Mouse (Mus musculus): ENCODE measurements around the gene Olfr74. TPM values are rescaled to one million over a fixed set of nuclear protein-coding genes. Genes with fewer than 3 reads are reported as not detected.
"Not testable (repeated sequence)": the region's sequence is repeated elsewhere in the genome, so short reads cannot be mapped to it uniquely, and the experiment has no call there.

The Olfr74 gene
- not detected for total RNA-seq (2021)
- long read RNA-seq, result 0 reads

DNA sequence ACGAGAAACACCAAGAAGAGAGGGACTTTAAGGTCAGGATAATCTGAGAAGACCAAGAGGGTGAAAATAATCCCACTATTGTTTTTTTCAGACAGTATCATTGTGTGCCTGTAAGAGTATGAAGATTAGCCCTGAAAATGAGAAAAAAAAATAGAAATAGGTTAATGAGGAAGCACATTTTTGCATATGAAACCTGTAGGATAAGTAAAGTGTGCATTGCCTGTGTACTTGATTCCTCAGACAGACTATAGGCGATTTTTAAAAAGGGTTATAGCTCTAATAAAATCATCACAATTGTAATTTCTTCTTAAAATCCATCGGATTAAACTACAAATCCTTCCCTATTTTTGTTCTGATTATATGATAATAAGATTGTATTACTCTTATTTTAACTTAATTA, at the start of gene Olfr74:
TSS of gene Olfr74 (minus strand) at position 101 of the 400 bp plus-strand sequence.
- DNase-seq (ENCODE audit: low spot score in 2 of 2), result no peak

DNA sequence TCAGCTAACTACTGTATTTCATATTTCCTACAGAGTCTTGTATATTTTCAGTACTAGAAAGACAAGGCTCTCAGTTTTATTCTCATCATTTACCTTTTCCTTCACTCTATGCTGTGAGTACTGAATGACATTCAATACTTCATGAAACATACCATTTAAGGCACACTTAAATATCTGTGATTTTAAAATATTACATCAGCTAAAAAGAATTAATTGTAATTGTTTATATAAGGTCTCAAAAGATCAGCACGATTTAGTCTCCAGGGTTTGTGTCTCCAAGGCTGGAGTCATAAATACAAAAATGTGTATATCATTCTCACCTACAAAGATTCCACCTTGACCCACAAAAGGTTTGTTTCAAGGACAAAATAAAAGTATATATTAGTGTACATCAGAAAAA, 48.0 kb upstream of the Olfr74 start, which contains the start of gene Olfr1161:
TSS of gene Olfr1161 (plus strand) at position 301 of the 400 bp plus-strand sequence.
- DNase-seq (ENCODE audit: low spot score in 2 of 2), result not testable (repeated sequence)

DNA sequence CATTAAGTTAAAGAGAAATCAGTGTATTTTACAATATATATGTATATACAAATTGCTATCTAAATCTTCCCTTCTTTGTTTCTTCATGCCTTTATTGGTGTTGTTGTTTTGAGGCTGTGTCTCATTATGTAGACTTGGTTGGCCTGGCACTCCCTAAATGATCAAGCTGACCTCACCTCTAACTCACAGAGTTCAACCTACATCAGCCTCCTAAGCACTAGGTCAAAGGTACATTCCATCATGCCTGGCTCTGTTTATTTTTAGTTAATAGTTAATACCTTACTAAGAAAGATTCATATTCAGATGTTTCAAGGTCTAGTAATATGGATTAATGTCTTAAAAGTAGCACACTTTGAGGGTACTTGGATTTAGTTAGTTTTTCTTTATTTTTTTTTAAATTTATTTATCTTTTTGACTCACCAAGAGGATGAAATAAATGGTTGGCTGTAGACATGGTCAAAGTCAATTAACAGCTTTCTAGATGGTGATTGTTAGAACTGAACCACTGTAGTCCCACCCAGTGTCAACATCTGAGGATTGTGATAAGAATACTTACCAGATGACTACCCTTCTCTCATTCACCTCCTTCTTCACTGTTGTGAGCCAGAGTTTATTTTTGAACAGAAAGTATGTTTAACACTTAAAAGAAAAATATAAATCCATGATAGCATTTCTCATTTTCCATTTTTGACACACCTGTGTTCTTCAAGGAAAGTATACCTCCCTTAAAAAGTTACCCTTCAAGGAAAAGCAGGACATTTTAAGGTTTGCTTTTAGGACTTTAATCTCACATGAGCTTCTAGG, 33.3 kb upstream of the Olfr74 start, which contains the start of gene Olfr1160:
TSS of gene Olfr1160 (minus strand) at position 754 of the 804 bp plus-strand sequence.
- no peak for DNase-seq (ENCODE audit: low spot score in 2 of 2)

DNA sequence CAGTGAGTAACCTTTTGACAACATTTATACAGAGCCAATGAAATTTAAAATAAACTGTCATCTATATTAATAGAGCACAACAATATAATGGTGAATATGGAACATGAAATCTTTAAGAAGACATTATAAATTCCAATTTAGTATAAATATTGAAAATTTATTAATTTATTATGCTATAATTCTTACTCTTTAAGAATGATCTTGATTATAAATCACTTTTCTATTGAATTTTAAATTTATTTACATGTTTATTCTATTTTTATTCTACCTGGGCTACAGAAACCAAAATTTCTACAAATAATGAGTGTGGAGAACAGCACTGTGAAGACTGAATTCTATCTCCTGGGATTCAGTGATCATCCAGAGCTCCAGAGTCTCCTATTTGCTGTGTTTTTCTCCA, 15.3 kb upstream of the Olfr74 start, which contains the start of gene Olfr1158:
TSS of gene Olfr1158 (plus strand) at position 301 of the 400 bp plus-strand sequence.
- no peak for DNase-seq (ENCODE audit: low spot score in 2 of 2)

DNA sequence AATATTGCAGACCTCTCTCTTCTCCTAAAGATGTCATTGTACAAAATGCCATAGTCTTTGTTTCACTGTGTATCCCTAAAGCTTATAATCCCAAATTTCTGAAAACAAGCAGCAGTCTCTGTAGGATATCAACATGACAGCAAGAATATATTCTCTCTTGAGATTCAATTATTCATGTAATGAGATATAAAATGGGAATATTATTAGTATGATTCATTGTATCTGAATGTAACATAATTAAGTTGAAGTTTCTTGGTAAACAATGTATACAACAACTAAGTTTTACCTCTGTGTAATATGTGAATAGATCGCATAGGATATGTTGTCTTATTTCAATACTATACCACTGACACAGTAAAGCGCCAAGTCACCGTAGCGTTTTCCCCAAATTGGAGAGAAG, 6.3 kb downstream of the Olfr74 start, which contains the start of gene Olfr1157:
TSS of gene Olfr1157 (minus strand) at position 101 of the 400 bp plus-strand sequence.
- DNase-seq (ENCODE audit: low spot score in 2 of 2), result no peak

DNA sequence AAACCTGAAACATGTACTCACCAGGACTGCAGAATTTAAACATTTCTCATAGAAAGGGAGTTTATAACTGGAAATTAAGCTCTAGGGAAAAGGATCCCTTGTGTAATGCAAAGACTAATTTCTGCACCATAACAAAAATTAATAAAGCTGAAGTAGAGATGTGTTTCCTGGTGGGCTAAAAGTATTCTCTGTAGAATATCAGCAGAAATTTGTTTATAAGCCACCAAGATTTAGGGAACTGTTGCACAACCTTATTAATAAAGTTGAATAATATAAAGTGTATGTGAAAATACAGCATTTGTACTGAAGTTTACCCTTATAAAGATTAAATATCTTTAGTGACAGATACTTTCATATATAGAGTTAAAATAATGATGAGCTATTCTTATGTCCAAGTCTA, 21.5 kb downstream of the Olfr74 start, which contains the start of gene Olfr1156:
TSS of gene Olfr1156 (minus strand) at position 101 of the 400 bp plus-strand sequence.
- DNase-seq (ENCODE audit: low spot score in 2 of 2), result no peak

DNA sequence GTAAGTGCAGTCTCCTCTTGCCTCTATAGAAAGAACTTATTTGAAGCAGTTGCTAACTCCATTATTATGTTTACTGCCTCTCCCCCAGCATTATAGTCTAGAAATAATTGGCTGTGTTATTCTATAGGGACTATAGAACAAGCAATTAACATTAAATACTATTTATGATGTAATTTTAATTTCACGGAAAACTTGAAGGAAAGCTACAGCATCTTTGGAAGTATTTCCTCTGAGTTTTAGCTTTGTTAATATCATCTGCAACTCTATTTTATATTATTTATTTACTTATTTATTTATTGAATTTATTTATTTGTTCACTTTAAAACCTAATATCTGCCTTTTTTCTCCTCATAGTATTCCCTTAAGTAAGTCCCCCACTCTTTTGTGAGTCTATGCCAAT, 29.4 kb downstream of the Olfr74 start, which contains the start of gene Olfr1155:
TSS of gene Olfr1155 (minus strand) at position 101 of the 400 bp plus-strand sequence.
- DNase-seq (ENCODE audit: low spot score in 2 of 2), result no peak

Other genes starting within 250 kb of the Olfr74 start
- gene Olfr1138, start 234.7 kb downstream of the Olfr74 start, total RNA-seq (2021), result not detected
- not detected for gene Olfr1140, start 230.9 kb downstream of the Olfr74 start, total RNA-seq (2021)
- not detected for gene Olfr1141, start 220.7 kb downstream of the Olfr74 start, total RNA-seq (2021)
- gene Olfr152, start 195.2 kb downstream of the Olfr74 start, total RNA-seq (2021), result not detected
- gene Olfr1143, start 174.1 kb downstream of the Olfr74 start, total RNA-seq (2021), result not detected
- not detected for gene Olfr1145, start 164.8 kb downstream of the Olfr74 start, total RNA-seq (2021)
- not detected for gene Olfr1148, start 144.1 kb downstream of the Olfr74 start, total RNA-seq (2021)
- not detected for gene Olfr1150-ps1, start 130.7 kb downstream of the Olfr74 start, total RNA-seq (2021)
- gene Olfr1151, start 118.8 kb downstream of the Olfr74 start, total RNA-seq (2021), result not detected
- not detected for gene Olfr1152, start 108.2 kb downstream of the Olfr74 start, total RNA-seq (2021)
- gene Olfr1153, start 79.7 kb downstream of the Olfr74 start, total RNA-seq (2021), result not detected
- not detected for gene Olfr1154, start 69.5 kb downstream of the Olfr74 start, total RNA-seq (2021)
- gene Olfr1155, start 29.5 kb downstream of the Olfr74 start, total RNA-seq (2021), result not detected
- under 1 TPM in 1 of 2 experiments, not detected in 1; 0.10 TPM for gene Olfr1156, start 21.6 kb downstream of the Olfr74 start, total RNA-seq (2021)
- not detected for gene Olfr1157, start 6.4 kb downstream of the Olfr74 start, total RNA-seq (2021)
- gene Olfr1158, start 15.4 kb upstream of the Olfr74 start, total RNA-seq (2021), result not detected
- not detected for gene Olfr1160, start 33.6 kb upstream of the Olfr74 start, total RNA-seq (2021)
- not detected for gene Olfr1161, start 48.1 kb upstream of the Olfr74 start, total RNA-seq (2021)
- not detected for gene Olfr73, start 63.0 kb upstream of the Olfr74 start, total RNA-seq (2021)
- not detected for gene Olfr1162, start 76.5 kb upstream of the Olfr74 start, total RNA-seq (2021)
- not detected for gene Olfr1163, start 97.2 kb upstream of the Olfr74 start, total RNA-seq (2021)
- not detected for gene Olfr1164, start 119.3 kb upstream of the Olfr74 start, total RNA-seq (2021)
- gene Olfr1166, start 153.6 kb upstream of the Olfr74 start, total RNA-seq (2021), result not detected
- not detected for gene Olfr1167, start 180.5 kb upstream of the Olfr74 start, total RNA-seq (2021)
- gene Olfr1168, start 207.2 kb upstream of the Olfr74 start, total RNA-seq (2021), result not detected